Mouse (Mus musculus): Measurements from ENCODE around the gene Vmo1. TPM values are rescaled to one million over a fixed set of nuclear protein-coding genes. Genes with fewer than 3 reads are reported as not detected.
A peak's percentile ranks its signal among the peaks of the same experiment; 100 is the strongest.
"Not testable (repeated sequence)": the region's sequence is repeated elsewhere in the genome, so short reads cannot be mapped to it uniquely, and the experiment has no call there.

Vmo1 gene
- total and polyA plus RNA-seq, 3 experiments: not detected

DNA sequence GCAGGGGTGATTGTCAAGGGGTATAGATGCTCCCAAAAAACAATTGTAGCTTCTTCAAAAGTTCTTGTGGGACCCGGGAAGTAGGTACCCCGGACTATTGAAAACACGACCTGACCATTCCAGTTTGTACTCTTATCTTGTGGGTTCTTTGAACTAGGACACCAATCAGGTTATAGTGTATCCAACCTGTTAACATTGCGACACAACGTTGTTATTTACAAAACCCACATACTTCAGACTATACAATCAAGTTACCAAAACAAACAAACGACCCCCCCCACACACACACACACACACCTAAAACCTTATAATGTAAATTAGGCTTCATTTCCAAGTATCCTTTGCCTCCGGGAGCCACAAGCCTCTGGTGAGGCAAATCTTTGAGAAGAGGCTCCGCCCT is 10.4 kb upstream of the Vmo1 start:
- DNase-seq (ENCODE audit: low spot score) (no peak), ATAC-seq (ENCODE audit: extremely low read depth, insufficient number of reproducible peaks, low FRiP score, poor library complexity, severe bottlenecking) (no peak)
- Histone ChIP-seq H3K27me3 (ENCODE audit: insufficient read depth, low read length) (peaks cover 8% of the 10 kb centered on the region), H3K4me1 (ENCODE audit: insufficient read depth, low read depth, low read length) (peaks cover 19% of the 10 kb centered on the region), H3K9me3 (replicated peaks) (no peaks in the 10 kb centered on the region), H3K4me3 (ENCODE audit: low read depth, low read length) (peak overlapping the region; percentile 75), H3K36me3 (replicated peaks) (peaks cover 38% of the 10 kb centered on the region)
- no peak for TF ChIP-seq CTCF (IDR thresholded peaks at IDR 0.05; ENCODE audit: low read depth, low read length)
- TF ChIP-seq GATA1 (IDR thresholded peaks at IDR 0.05; ENCODE audit: borderline replicate concordance, low read length): no peak
- TF ChIP-seq TAL1 (conservative IDR thresholded peaks at IDR 0.05; ENCODE audit: low read depth, low read length): no peak
- no peak for TF ChIP-seq POLR2AphosphoS5 (IDR thresholded peaks at IDR 0.05; ENCODE audit: insufficient replicate concordance, low read depth, low read length)
- TF ChIP-seq GATA2 (IDR thresholded peaks at IDR 0.05; ENCODE audit: borderline replicate concordance, low read depth, low read length): no peak

DNA sequence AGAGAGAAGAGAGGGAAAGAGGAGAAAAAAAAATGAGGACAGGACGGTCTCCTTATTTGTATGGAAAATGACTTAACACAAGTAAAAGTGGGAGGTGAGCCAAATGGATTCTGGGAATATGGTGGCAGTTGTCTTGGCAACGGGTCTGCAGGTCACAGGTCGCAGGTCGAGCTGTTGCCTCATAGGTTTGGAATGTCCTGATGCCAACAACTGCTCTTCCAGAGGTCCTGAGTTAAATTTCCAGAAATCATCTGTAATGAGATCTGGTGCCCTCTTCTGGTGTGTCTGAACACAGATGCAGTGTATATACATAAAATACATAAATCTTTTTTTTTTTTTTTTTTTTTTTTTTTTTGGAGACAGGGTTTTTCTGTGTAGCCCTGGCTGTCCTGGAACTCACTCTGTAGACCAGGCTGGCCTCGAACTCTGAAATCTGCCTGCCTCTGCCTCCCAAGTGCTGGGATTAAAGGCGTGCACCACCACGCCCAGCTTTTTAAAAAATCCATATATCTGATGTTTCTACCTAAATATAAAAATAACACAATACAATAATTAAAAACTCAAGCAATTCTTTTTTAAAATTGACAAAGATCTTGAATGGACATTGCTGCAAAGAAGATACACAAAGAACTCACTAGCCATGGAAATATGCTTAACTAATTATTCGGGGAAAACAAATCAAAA is 9.0 kb upstream of the Vmo1 start:
- H3K9me3 ChIP-seq (replicated peaks); DNase-seq (ENCODE audit: low spot score); H3K4me3 ChIP-seq (ENCODE audit: low read depth, low read length); ATAC-seq (ENCODE audit: extremely low read depth, insufficient number of reproducible peaks, low FRiP score, poor library complexity, severe bottlenecking): not testable (repeated sequence)
- H3K36me3 ChIP-seq (replicated peaks): peaks cover 26% of the 10 kb centered on the region
- peaks cover 11% of the 10 kb centered on the region for H3K27me3 ChIP-seq (ENCODE audit: insufficient read depth, low read length)
- peaks cover 24% of the 10 kb centered on the region for H3K4me1 ChIP-seq (ENCODE audit: insufficient read depth, low read depth, low read length)

DNA sequence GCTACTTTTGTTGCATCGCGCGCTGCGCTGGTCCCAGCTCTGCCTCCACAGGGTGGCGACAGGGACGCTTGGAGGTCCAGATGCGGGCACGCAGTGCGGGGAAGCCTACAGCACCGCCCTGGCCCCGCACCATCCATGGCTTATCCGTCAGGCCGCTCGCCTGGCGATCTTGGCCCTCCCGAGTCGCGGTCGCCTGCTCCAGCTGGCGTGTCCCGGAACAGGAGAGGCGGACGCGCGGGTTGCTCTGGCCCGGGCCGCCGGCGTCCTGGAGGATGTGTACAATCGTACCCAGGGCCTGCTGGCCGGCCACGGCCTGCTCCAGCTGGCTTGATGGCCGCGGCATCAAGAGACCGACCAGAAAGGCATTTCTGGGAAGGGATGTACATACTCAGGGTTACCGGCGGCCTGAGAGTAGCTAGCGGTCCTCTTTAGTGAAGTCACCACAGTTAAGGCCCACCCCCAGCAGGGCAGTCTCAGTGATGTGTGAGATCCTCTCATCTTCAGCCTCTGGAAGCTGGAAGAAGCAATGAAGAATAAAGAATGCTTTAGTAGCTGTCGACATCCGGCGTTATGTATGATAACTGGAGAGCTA is 5.9 kb upstream of the Vmo1 start:
- Histone ChIP-seq H3K4me3 (ENCODE audit: low read depth, low read length) (no peak overlapping the region; the same call in 1 of the 2 replicates), H3K4me1 (ENCODE audit: insufficient read depth, low read depth, low read length) (peaks cover 7% of the 10 kb centered on the region; the same call in 1 of the 2 replicates), H3K27me3 (ENCODE audit: insufficient read depth, low read length) (peaks cover 11% of the 10 kb centered on the region), H3K9me3 (replicated peaks) (no peaks in the 10 kb centered on the region), H3K36me3 (replicated peaks) (no peaks in the 10 kb centered on the region)
- TF ChIP-seq POLR2AphosphoS5 (IDR thresholded peaks at IDR 0.05; ENCODE audit: insufficient replicate concordance, low read depth, low read length) (no peak), TAL1 (conservative IDR thresholded peaks at IDR 0.05; ENCODE audit: low read depth, low read length) (no peak), GATA2 (IDR thresholded peaks at IDR 0.05; ENCODE audit: borderline replicate concordance, low read depth, low read length) (no peak), GATA1 (IDR thresholded peaks at IDR 0.05; ENCODE audit: borderline replicate concordance, low read length) (no peak), CTCF (IDR thresholded peaks at IDR 0.05; ENCODE audit: low read depth, low read length) (no peak)
- DNase-seq (ENCODE audit: low spot score) (no peak), ATAC-seq (ENCODE audit: extremely low read depth, insufficient number of reproducible peaks, low FRiP score, poor library complexity, severe bottlenecking) (no peak)

DNA sequence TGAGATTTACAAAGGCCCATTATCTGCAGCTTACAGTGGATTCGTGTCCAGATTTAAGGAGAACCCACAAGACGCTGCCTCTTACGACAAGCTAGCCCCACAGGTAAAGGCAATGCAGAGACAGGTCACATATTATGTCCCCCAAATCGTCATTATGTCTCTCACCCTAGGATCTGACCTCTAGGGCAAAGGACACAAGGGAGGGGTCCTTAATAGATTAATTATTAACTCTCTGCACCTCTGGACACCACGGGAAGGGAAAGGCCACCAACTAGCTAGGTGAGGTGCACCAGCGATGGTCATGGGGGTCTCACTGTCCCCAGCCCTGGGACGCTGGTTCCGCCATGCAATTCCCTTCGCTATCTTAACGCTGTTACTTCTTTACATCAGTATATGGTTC is 4.5 kb upstream of the Vmo1 start, which contains the start of gene Gltpd2:
Gene Gltpd2, plus strand, starts transcription at position 274 of the 400 bp plus-strand sequence.
- Histone ChIP-seq H3K27me3 (ENCODE audit: insufficient read depth, low read length) (peaks cover 17% of the 10 kb centered on the region), H3K4me3 (ENCODE audit: low read depth, low read length) (no peak within 1 kb of the TSS), H3K36me3 (replicated peaks) (no peaks in the 10 kb centered on the region), H3K9me3 (replicated peaks) (no peaks in the 10 kb centered on the region), H3K4me1 (ENCODE audit: insufficient read depth, low read depth, low read length) (peaks cover 4% of the 10 kb centered on the region; the same call in 1 of the 2 replicates)
- no peak for TF ChIP-seq POLR2AphosphoS5 (IDR thresholded peaks at IDR 0.05; ENCODE audit: insufficient replicate concordance, low read depth, low read length)
- TF ChIP-seq TAL1 (conservative IDR thresholded peaks at IDR 0.05; ENCODE audit: low read depth, low read length): no peak
- TF ChIP-seq CTCF (IDR thresholded peaks at IDR 0.05; ENCODE audit: low read depth, low read length): no peak
- TF ChIP-seq GATA2 (IDR thresholded peaks at IDR 0.05; ENCODE audit: borderline replicate concordance, low read depth, low read length): no peak
- no peak for TF ChIP-seq GATA1 (IDR thresholded peaks at IDR 0.05; ENCODE audit: borderline replicate concordance, low read length)
- no peak for DNase-seq (ENCODE audit: low spot score)
- no peak for ATAC-seq (ENCODE audit: extremely low read depth, insufficient number of reproducible peaks, low FRiP score, poor library complexity, severe bottlenecking)

DNA sequence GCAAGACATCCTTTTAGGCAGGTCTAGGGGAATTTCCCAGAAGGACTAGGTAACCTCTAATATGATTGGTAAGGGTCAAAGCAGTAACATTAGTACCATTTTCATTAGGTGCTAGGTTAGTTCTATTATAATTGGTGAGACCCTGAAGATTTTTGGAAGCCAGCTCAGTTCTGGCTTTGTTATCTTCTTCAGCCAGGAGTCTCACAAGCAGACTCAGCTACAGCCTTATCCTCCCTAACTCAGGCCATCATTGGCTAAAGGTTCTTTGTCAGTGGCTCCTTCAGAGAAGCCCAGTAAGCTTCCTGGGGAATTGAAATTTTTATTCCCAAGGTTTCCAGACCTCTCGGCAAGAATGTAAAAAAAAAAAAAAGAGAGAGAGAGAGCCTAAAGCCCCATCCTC is 4.0 kb upstream of the Vmo1 start:
- DNase-seq (ENCODE audit: low spot score): no peak
- no peaks in the 10 kb centered on the region for H3K36me3 ChIP-seq (replicated peaks)
- H3K4me3 ChIP-seq (ENCODE audit: low read depth, low read length): no peak overlapping the region
- H3K27me3 ChIP-seq (ENCODE audit: insufficient read depth, low read length): peaks cover 22% of the 10 kb centered on the region
- TF ChIP-seq GATA1 (IDR thresholded peaks at IDR 0.05; ENCODE audit: borderline replicate concordance, low read length) (no peak), TAL1 (conservative IDR thresholded peaks at IDR 0.05; ENCODE audit: low read depth, low read length) (no peak), GATA2 (IDR thresholded peaks at IDR 0.05; ENCODE audit: borderline replicate concordance, low read depth, low read length) (no peak)
- H3K9me3 ChIP-seq (replicated peaks): no peaks in the 10 kb centered on the region
- H3K4me1 ChIP-seq (ENCODE audit: insufficient read depth, low read depth, low read length): peaks cover 4% of the 10 kb centered on the region; the same call in 1 of the 2 replicates
- no peak for ATAC-seq (ENCODE audit: extremely low read depth, insufficient number of reproducible peaks, low FRiP score, poor library complexity, severe bottlenecking)

DNA sequence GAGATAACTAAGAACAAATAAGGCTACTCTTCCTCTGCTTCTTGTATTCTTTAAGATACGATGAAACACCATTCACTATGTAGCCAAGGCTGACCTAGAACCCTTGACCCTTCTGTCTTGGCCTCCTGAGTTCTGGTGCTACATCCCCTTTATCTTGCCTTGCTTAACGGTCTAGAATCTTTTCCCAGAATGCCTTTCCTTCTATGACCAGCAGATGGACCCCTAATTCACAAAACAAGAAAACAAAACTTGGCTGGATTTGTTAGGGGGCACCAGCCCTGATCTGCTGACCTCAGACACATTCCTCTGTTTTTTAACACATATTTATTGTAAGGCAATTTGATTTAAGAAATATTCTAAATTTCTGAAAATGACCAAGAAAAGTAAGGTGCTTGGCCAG is 1.9 kb upstream of the Vmo1 start:
- H3K36me3 ChIP-seq (replicated peaks): no peaks in the 10 kb centered on the region
- H3K4me1 ChIP-seq (ENCODE audit: insufficient read depth, low read depth, low read length): peaks cover 4% of the 10 kb centered on the region; the same call in 1 of the 2 replicates
- H3K9me3 ChIP-seq (replicated peaks): no peaks in the 10 kb centered on the region
- ATAC-seq (ENCODE audit: extremely low read depth, insufficient number of reproducible peaks, low FRiP score, poor library complexity, severe bottlenecking): no peak
- TF ChIP-seq CTCF (IDR thresholded peaks at IDR 0.05; ENCODE audit: low read depth, low read length) (peak; percentile 39; the same call in 1 of the 2 replicates), POLR2AphosphoS5 (IDR thresholded peaks at IDR 0.05; ENCODE audit: insufficient replicate concordance, low read depth, low read length) (no peak), GATA1 (IDR thresholded peaks at IDR 0.05; ENCODE audit: borderline replicate concordance, low read length) (no peak), GATA2 (IDR thresholded peaks at IDR 0.05; ENCODE audit: borderline replicate concordance, low read depth, low read length) (no peak)
- no peak for DNase-seq (ENCODE audit: low spot score)
- peaks cover 30% of the 10 kb centered on the region for H3K27me3 ChIP-seq (ENCODE audit: insufficient read depth, low read length)
- H3K4me3 ChIP-seq (ENCODE audit: low read depth, low read length): no peak overlapping the region
